Mouse (Mus musculus) urinary bladder, adult 2 months (tissue): ENCODE results near the gene Sgsm3. TPM values are rescaled to one million over a fixed set of nuclear protein-coding genes. Genes with fewer than 3 reads are reported as not detected.

Experiments used
- DNase-seq: peaks from one replicate; pipeline ENCODE4 v3.0.0; 2022; ENCODE audit warnings: low spot score
- polyA plus RNA-seq: library from polyadenylated mRNA; depleted of rRNA; stranded (reverse); fragments of >200 nt; gene quantifications from 2 replicates; pipeline ENCODE4 v1.2.3, GENCODE M21; 2012

Sgsm3 gene
- polyA plus RNA-seq, 1 experiment: 44.7 TPM

GRCm38 (mm10) chr15:80979611-80980010 lies 2.0 kb downstream of the Sgsm3 start:
- DNase-seq: no peak

GRCm38 (mm10) chr15:80981176-80981575 lies 3.6 kb downstream of the Sgsm3 start:
- DNase-seq: no peak

- DNase-seq: no peak
Measured at GRCm38 (mm10) chr15:80983264-80983663, 5.7 kb downstream of the Sgsm3 start.

GRCm38 (mm10) chr15:80988331-80988730 lies 10.8 kb downstream of the Sgsm3 start:
- DNase-seq: no peak

GRCm38 (mm10) chr15:80989712-80990111 lies 12.1 kb downstream of the Sgsm3 start:
- no peak for DNase-seq

- no peak for DNase-seq
Measured at GRCm38 (mm10) chr15:80994959-80995358, 17.4 kb downstream of the Sgsm3 start.

GRCm38 (mm10) chr15:80996090-80996835 lies 18.7 kb downstream of the Sgsm3 start:
- DNase-seq: no peak

GRCm38 (mm10) chr15:80997077-80997476 lies 19.5 kb downstream of the Sgsm3 start:
- no peak for DNase-seq

GRCm38 (mm10) chr15:81000419-81001138 lies 23.0 kb downstream of the Sgsm3 start:
- DNase-seq: no peak

- DNase-seq: no peak
Measured at GRCm38 (mm10) chr15:81006127-81006735, 28.7 kb downstream of the Sgsm3 start.

- DNase-seq: no peak
Measured at GRCm38 (mm10) chr15:81007339-81007738, 29.8 kb downstream of the Sgsm3 start.

GRCm38 (mm10) chr15:81007905-81008304 lies 30.3 kb downstream of the Sgsm3 start:
- no peak for DNase-seq

- no peak for DNase-seq
Measured at GRCm38 (mm10) chr15:81008689-81009123, 31.1 kb downstream of the Sgsm3 start.

GRCm38 (mm10) chr15:81010114-81010513 lies 32.5 kb downstream of the Sgsm3 start:
- DNase-seq: no peak

- no peak for DNase-seq
Measured at GRCm38 (mm10) chr15:81011523-81011922, 34.0 kb downstream of the Sgsm3 start.

- no peak for DNase-seq
Measured at GRCm38 (mm10) chr15:81012359-81012758, 34.8 kb downstream of the Sgsm3 start.

- no peak for DNase-seq
Measured at GRCm38 (mm10) chr15:81013186-81013585, 35.6 kb downstream of the Sgsm3 start.

GRCm38 (mm10) chr15:81015068-81015744 lies 37.6 kb downstream of the Sgsm3 start:
- DNase-seq: no peak

- DNase-seq: no peak
Measured at GRCm38 (mm10) chr15:81016488-81016887, 38.9 kb downstream of the Sgsm3 start.

- no peak for DNase-seq
Measured at GRCm38 (mm10) chr15:81017308-81017707, 39.7 kb downstream of the Sgsm3 start.

GRCm38 (mm10) chr15:81021377-81021776 lies 43.8 kb downstream of the Sgsm3 start:
- DNase-seq: no peak

- DNase-seq: no peak
Measured at GRCm38 (mm10) chr15:81022437-81022836, 44.9 kb downstream of the Sgsm3 start.
